Mouse (Mus musculus) ES-Bruce4 (cell line): ENCODE data around the gene Ddit4.

ENCODE experiments used
- EP300 ChIP-seq: IDR thresholded peaks from 2 replicates; pipeline ENCODE4 v1.6.1; 2011; ENCODE audit warnings: low read depth, low read length; ENCODE audit not compliant: insufficient read depth
- POLR2A ChIP-seq: IDR thresholded peaks from one replicate; pipeline ENCODE4 v1.8.1; 2011; ENCODE audit warnings: low read length; ENCODE audit not compliant: insufficient read depth

DNA sequence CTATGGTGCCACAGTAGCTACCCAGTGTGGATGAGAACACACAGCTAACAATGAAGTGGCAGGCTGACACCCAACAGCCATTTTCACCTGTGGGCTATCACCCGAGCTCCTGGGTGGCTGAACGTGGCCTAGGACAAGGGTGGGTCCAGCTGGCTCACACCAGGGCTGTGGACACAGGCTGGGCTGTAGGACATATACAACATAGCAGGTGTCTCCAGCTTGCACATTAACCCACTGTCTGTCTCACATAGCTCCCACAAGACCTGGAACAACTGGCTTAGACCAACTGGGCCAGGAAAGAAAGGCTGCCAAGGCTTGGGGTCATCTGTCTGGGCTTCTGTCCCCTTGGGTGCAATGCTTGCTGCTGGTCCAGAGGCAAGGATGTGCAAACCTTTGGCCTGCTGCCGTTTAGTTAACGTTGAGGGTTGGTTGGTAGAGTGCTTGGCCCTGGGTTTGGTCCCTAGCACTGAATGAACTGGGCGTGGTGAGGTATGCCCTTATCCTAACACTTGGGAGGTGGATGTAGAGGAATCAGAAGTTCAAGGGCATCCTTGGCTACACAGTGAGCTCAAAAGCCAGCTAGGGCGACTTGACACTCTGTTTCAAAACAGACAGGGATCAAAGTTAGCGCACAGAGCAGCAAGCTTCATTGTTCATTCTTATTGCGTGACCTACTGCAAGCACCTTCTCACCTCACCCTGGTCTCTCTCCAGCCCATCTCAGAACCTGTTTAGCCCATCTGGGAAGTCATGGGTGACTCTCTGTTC lies 36.3 kb downstream of the Ddit4 start:
- TF ChIP-seq POLR2A (no peak), EP300 (no peak)
